Mouse (Mus musculus) central nervous system, embryonic 11.5 days (tissue): ENCODE measurements around the gene Ttll6. TPM values are rescaled to one million over a fixed set of nuclear protein-coding genes. Genes with fewer than 3 reads are reported as not detected.

Experiments used
- polyA plus RNA-seq: library from polyadenylated mRNA; depleted of rRNA; stranded (reverse); fragments of >200 nt; gene quantifications from 2 replicates; pipeline ENCODE4 v1.2.3, GENCODE M21; 2012; rRNA removed

Gene Ttll6
- 0.06 and 0.08 TPM in 2 replicates for polyA plus RNA-seq

DNA sequence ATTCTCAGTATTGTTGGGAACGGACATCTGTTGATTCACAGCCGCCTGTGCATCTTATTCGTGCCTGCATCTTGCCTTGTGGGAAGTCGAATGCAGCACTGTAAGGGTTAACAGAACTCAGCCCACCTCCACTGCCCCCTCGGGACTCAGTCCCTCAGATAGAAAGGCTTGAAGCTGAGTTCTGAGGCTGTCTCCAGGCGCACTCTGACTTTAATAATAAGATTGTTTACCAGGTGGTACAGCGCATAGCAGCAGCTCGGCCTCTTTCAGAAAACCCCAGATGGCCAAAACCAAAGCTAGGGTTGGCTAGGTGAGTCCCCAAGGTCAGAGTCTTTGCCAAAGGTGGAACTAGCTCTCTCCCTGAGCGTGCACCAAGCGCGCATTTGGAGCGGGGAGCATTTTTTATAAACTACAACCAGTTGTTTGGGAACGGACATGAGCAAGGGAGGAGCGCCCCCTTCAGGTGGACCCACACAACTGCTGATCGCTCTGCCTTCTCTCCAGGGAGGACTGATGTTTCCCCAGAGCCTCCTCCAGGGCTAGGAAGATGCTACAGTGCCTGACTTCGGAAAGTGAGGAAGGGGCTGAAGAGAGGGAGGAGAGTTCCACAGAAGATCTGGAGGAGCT lies at the start of gene Ttll6:
TSS of gene Ttll6 (plus strand) at position 548 of the 627 bp plus-strand sequence.

DNA sequence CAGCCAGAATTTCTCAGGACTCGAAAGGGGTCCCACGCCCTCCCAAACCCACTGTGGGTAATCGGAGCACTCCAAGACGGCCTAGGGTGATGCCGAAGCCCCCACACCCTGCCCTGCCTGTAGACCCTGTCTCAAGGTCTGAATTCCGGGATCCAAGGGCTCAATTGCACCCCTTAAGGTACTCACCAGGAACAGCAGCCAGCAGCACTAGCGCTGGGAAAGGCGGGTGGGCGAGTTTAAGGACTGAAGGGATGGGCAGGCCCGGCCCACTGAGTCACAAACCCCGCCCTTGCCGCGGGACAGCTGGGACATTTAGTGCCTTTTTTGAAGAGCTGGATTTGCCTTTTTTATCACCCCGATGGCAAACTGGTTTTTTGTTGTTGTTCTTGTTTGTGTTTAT lies 21.8 kb upstream of the Ttll6 start, which contains the start of gene Calcoco2:
TSS of gene Calcoco2 (minus strand) at position 214 of the 400 bp plus-strand sequence.

DNA sequence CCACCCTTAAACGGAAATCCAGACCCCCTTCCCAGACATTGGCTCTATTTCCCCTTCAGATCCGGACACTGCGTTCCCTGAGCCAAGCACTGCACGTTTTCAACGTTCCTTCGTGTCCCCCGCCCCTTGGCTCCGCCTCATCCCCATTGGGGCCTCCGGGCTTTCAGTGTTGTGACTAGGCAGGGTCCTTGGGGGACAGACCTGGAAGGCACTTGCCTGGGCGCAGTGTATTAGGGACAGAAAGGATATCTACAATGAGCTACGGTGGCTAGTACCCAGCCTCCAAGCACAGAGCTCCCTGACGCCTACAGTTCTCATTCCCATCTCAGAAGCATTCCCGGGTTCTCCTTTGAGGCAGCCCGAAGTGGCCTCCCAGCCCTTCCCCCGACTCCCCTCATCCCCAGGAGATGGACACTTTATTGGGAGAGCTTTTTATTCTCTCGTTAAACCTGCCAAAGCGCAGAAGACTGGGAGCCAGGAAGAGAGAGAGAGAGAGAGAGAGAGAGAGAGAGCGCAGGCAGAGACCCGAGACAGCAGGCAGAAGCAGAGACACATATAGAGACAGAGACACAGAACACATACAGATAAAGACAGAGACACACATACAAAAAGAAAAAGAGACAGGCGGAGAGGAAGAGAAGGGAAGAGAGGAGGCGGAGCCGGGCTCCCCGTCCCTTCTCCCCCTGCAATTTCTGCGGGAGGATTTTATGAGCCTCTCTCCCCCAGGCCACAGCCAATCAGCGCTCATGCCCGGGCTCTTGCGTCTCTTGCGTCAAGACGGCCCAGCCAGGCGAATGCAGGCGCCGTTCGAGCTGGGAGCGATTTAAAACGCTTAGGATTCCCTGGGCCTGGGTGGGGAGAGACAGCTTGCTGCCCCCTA lies 60.2 kb downstream of the Ttll6 start, which contains the start of gene Hoxb13:
TSS of gene Hoxb13 (plus strand) at position 796 of the 880 bp plus-strand sequence.

Other genes with a start within 250 kb of the Ttll6 start
- gene B4galnt2, start 218.9 kb upstream of the Ttll6 start, polyA plus RNA-seq: 0.11 TPM in 1 of 2 replicates, not detected in the other
- gene Igf2bp1, start 127.8 kb upstream of the Ttll6 start, polyA plus RNA-seq: 51.9 and 53.4 TPM in 2 replicates
- gene Gip, start 109.2 kb upstream of the Ttll6 start, polyA plus RNA-seq: 0.18 TPM in 1 of 2 replicates, not detected in the other
- 49.4 and 59.9 TPM in 2 replicates for gene Snf8, start 98.9 kb upstream of the Ttll6 start, polyA plus RNA-seq
- 37.6 and 45.1 TPM in 2 replicates for gene Ube2z, start 68.4 kb upstream of the Ttll6 start, polyA plus RNA-seq
- 217 and 260 TPM in 2 replicates for gene Atp5g1, start 58.1 kb upstream of the Ttll6 start, polyA plus RNA-seq
- gene Calcoco2, start 21.8 kb upstream of the Ttll6 start, polyA plus RNA-seq: not detected in 2 replicates
- 0.09 TPM in 1 of 2 replicates, not detected in the other for gene Hoxb13, start 60.5 kb downstream of the Ttll6 start, polyA plus RNA-seq
- 0.19 and 33.6 TPM in 2 replicates for gene Hoxb9, start 137.7 kb downstream of the Ttll6 start, polyA plus RNA-seq
- 0.85 and 34.6 TPM in 2 replicates for gene Hoxb8, start 148.1 kb downstream of the Ttll6 start, polyA plus RNA-seq
- gene Hoxb7, start 152.8 kb downstream of the Ttll6 start, polyA plus RNA-seq: 1.5 and 10.7 TPM in 2 replicates
- 1.6 and 25.5 TPM in 2 replicates for gene Hoxb6, start 158.7 kb downstream of the Ttll6 start, polyA plus RNA-seq
- 0.56 and 17.7 TPM in 2 replicates for gene Hoxb5, start 169.6 kb downstream of the Ttll6 start, polyA plus RNA-seq
- 1.6 and 11.1 TPM in 2 replicates for gene Hoxb4, start 184.5 kb downstream of the Ttll6 start, polyA plus RNA-seq
- 2.1 and 37.0 TPM in 2 replicates for gene Hoxb3, start 189.5 kb downstream of the Ttll6 start, polyA plus RNA-seq
- gene Hoxb2, start 216.7 kb downstream of the Ttll6 start, polyA plus RNA-seq: 2.4 and 26.0 TPM in 2 replicates
- gene Hoxb1, start 232.0 kb downstream of the Ttll6 start, polyA plus RNA-seq: 0.17 and 0.84 TPM in 2 replicates